Mouse (Mus musculus) liver, adult 2 months (tissue): ENCODE data around the gene Mtmr2. TPM values are rescaled to one million over a fixed set of nuclear protein-coding genes. Genes with fewer than 3 reads are reported as not detected.
A peak's percentile ranks its signal among the peaks of the same experiment; 100 is the strongest.

Source experiments
- DNase-seq: peaks from one replicate; pipeline ENCODE4 v3.0.0-alpha.2; 2011; ENCODE audit warnings: low read depth, low spot score; ENCODE audit errors: extremely low read depth
- H3K27ac ChIP-seq: fragments of 200-500 bp; replicated peaks from 2 replicates; pipeline ENCODE4 v1.5.1; 2012; ENCODE audit warnings: low read depth, mild to moderate bottlenecking, control low read depth, inconsistent platforms, low read length; ENCODE audit not compliant: insufficient read depth
- H3K27me3 ChIP-seq: fragments of 200-500 bp; 2 replicates; pipeline ENCODE4 v1.6.1; 2012; ENCODE audit warnings: mild to moderate bottlenecking, moderate library complexity, low read length, inconsistent platforms; ENCODE audit not compliant: control insufficient read depth, insufficient read depth
- H3K36me3 ChIP-seq: fragments of 200-500 bp; 2 replicates; pipeline ENCODE4 v1.6.1; 2012; ENCODE audit warnings: low read length, inconsistent platforms; ENCODE audit not compliant: control insufficient read depth, insufficient read depth
- H3K4me1 ChIP-seq: fragments of 200-500 bp; 2 replicates; pipeline ENCODE4 v1.6.1; 2011; ENCODE audit warnings: low read length; ENCODE audit not compliant: control insufficient read depth, insufficient read depth
- H3K4me3 ChIP-seq: fragments of 200-500 bp; 2 replicates; pipeline ENCODE4 v1.5.1; 2011; ENCODE audit warnings: low read depth, mild to moderate bottlenecking, control low read depth, low read length, moderate library complexity; ENCODE audit not compliant: insufficient read depth
- H3K79me2 ChIP-seq: fragments of 200-500 bp; 2 replicates; pipeline ENCODE4 v1.6.1; 2012; ENCODE audit warnings: inconsistent platforms, mild to moderate bottlenecking, low read length, moderate library complexity; ENCODE audit not compliant: control insufficient read depth, insufficient read depth
- H3K9ac ChIP-seq: fragments of 200-500 bp; 2 replicates; pipeline ENCODE4 v1.6.1; 2012; ENCODE audit warnings: low read depth, mild to moderate bottlenecking, control low read depth, inconsistent platforms, low read length
- CTCF ChIP-seq: fragments of 200-500 bp; IDR thresholded peaks from 2 replicates; pipeline ENCODE4 v1.5.1; 2011; ENCODE audit warnings: low read depth, low read length, control low read depth
- POLR2A ChIP-seq: fragments of 200-500 bp; IDR thresholded peaks from 2 replicates; pipeline ENCODE4 v1.6.1; 2011; ENCODE audit warnings: low read length, control low read depth; ENCODE audit not compliant: insufficient read depth; ENCODE audit errors: extremely low read depth
- WGBS: fragments of 180-500 bp; shearing (Covaris S2); methylation state at CpG from one replicate; pipeline ENCODE4 v1.1.7; 2018; 5-methylcytosine and 5-hydroxymethylcytosine counted together
- polyA plus RNA-seq: library from polyadenylated mRNA; depleted of rRNA; stranded (reverse); fragments of >200 nt; gene quantifications from 2 replicates; pipeline ENCODE4 v1.2.3, GENCODE M21; 2012; rRNA removed
- total RNA-seq: library from RNA; depleted of rRNA; stranded (reverse); fragments of >200 nt; gene quantifications from 2 replicates; pipeline ENCODE4 v1.2.3, GENCODE M21; 2014; rRNA removed

Gene Mtmr2
- total RNA-seq, result 27.9 and 28.3 TPM in 2 replicates
- 28.6 and 33.0 TPM in 2 replicates for polyA plus RNA-seq

DNA sequence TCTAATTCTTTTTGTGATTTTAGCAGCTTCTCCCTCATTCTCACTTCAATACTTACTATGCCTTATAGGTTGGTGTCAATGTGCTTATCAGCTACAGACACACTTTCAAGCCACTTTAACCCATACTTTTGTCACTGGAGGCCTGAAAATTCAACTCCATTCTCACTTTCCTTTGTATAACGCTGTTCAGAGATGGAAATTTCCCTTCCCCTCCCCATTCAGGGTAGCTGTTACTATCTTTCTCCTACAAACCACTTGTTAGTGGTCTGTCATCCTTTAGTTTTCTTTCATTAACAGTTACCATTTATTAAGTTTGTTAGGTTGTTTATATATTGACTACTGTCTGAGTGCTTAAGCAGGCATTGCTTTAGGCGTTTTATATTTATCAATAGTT lies at the start of gene Mtmr2:
Gene Mtmr2 (plus strand): TSS at position 7 of the 394 bp plus-strand sequence.
- peak within 1 kb of the TSS; percentile 73 for H3K27ac ChIP-seq
- H3K27me3 ChIP-seq, result no peaks in the 10 kb centered on the region
- H3K9ac ChIP-seq, result peak within 1 kb of the TSS; percentile 95
- peak within 1 kb of the TSS; percentile 85 for H3K4me3 ChIP-seq
- H3K79me2 ChIP-seq, result peaks cover 3% of the 10 kb centered on the region; the same call in 1 of the 2 replicates
- H3K4me1 ChIP-seq, result peaks cover 6% of the 10 kb centered on the region
- DNase-seq, result peak; percentile 7
- WGBS, result 40% methylated on average over 2 of the region's 2 CpGs
- no peaks in the 10 kb centered on the region for H3K36me3 ChIP-seq
- TF ChIP-seq POLR2A, result no peak
- TF ChIP-seq CTCF, result no peak

GRCm38 (mm10) chr9:13699061-13699780 lies 49.0 kb upstream of the Mtmr2 start:
- H3K27ac ChIP-seq, result no peak overlapping the region
- no peaks in the 10 kb centered on the region for H3K36me3 ChIP-seq
- no peaks in the 10 kb centered on the region for H3K4me1 ChIP-seq
- DNase-seq, result no peak
- H3K79me2 ChIP-seq, result no peaks in the 10 kb centered on the region
- no peaks in the 10 kb centered on the region for H3K27me3 ChIP-seq
- TF ChIP-seq POLR2A (no peak), CTCF (no peak)
- WGBS, result 85% methylated on average over 14 of the region's 14 CpGs
- H3K9ac ChIP-seq, result no peak overlapping the region
- no peak overlapping the region for H3K4me3 ChIP-seq

DNA sequence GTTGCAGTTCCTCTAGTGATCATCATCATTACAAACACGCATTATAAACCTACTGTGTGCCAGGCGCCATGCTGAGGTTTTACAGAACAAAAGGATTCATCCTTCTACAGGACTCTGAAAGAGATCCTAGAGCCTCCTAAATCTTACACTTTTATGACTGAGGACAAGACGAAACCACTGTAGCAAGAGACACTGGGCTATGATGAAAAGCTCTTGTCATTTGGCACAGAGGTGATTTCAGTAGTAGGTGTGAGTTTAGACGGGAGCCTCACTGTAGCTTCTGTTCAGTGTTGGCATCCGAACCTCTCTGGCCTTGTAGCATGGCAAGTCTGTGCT lies 48.5 kb upstream of the Mtmr2 start:
- Histone ChIP-seq H3K4me3 (no peak overlapping the region), H3K4me1 (no peaks in the 10 kb centered on the region), H3K27me3 (no peaks in the 10 kb centered on the region), H3K36me3 (no peaks in the 10 kb centered on the region), H3K27ac (no peak overlapping the region), H3K79me2 (no peaks in the 10 kb centered on the region), H3K9ac (no peak overlapping the region)
- TF ChIP-seq POLR2A, result no peak
- WGBS, result 89% methylated on average over 5 of the region's 5 CpGs
- DNase-seq, result no peak

DNA sequence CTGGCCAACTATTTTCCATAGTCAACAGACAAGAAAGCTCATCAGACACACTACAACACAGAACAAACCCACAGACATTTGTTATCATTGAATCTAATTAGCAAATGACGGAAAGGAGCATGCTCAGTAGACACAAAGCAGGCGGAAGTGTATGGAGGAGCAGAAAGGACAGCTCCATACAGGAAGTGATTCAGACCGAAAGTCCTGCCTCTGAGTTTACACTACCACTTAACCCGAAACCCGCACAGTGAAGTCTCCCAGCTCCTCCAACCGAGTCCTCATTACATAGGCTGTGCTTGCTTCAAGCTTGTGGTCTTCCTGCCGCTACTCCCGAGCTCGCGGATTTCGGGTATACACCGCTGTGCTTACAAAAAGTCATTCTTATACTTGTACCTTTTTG lies 46.4 kb upstream of the Mtmr2 start:
- no peak overlapping the region for H3K9ac ChIP-seq
- no peaks in the 10 kb centered on the region for H3K79me2 ChIP-seq
- DNase-seq, result peak; percentile 28
- no peak overlapping the region for H3K4me3 ChIP-seq
- no peaks in the 10 kb centered on the region for H3K4me1 ChIP-seq
- H3K27me3 ChIP-seq, result no peaks in the 10 kb centered on the region
- TF ChIP-seq POLR2A (no peak), CTCF (no peak)
- no peak overlapping the region for H3K27ac ChIP-seq
- 88% methylated on average over 12 of the region's 12 CpGs for WGBS
- H3K36me3 ChIP-seq, result no peaks in the 10 kb centered on the region

- Histone ChIP-seq H3K4me3 (no peak overlapping the region), H3K79me2 (no peaks in the 10 kb centered on the region), H3K9ac (no peak overlapping the region), H3K27ac (no peak overlapping the region), H3K36me3 (no peaks in the 10 kb centered on the region), H3K4me1 (no peaks in the 10 kb centered on the region), H3K27me3 (no peaks in the 10 kb centered on the region)
- DNase-seq, result no peak
- no peak for TF ChIP-seq POLR2A
- no peak for TF ChIP-seq CTCF
- 70% methylated on average over 2 of the region's 2 CpGs for WGBS
Measured at GRCm38 (mm10) chr9:13703100-13703499, 45.1 kb upstream of the Mtmr2 start.

GRCm38 (mm10) chr9:13704917-13705316 lies 43.3 kb upstream of the Mtmr2 start:
- H3K27ac ChIP-seq, result no peak overlapping the region
- WGBS, result 83% methylated on average over 4 of the region's 4 CpGs
- no peak for TF ChIP-seq CTCF
- no peak for TF ChIP-seq POLR2A
- H3K27me3 ChIP-seq, result no peaks in the 10 kb centered on the region
- no peaks in the 10 kb centered on the region for H3K36me3 ChIP-seq
- H3K4me3 ChIP-seq, result no peak overlapping the region
- no peak for DNase-seq
- H3K9ac ChIP-seq, result no peak overlapping the region
- no peaks in the 10 kb centered on the region for H3K4me1 ChIP-seq
- no peaks in the 10 kb centered on the region for H3K79me2 ChIP-seq
